Mouse (Mus musculus) heart, embryonic 12.5 days (tissue): Measurements from ENCODE around the gene Gm1993. TPM values are rescaled to one million over a fixed set of nuclear protein-coding genes. Genes with fewer than 3 reads are reported as not detected.
"Not testable (repeated sequence)": the region's sequence is repeated elsewhere in the genome, so short reads cannot be mapped to it uniquely, and the experiment has no call there.

Experiments
- ATAC-seq: fragments of 200-750 bp; cut with Nextera tagmentation; 2 replicates; pipeline ENCODE4 v1.8.0; 2017; ENCODE audit warnings: moderate TSS enrichment, moderate library complexity; ENCODE audit not compliant: insufficient number of reproducible peaks, low FRiP score
- H3K27ac ChIP-seq: fragments of 300-500 bp; sonication (generic); 2 replicates; pipeline ENCODE4 v1.5.1; 2016; ENCODE audit warnings: mild to moderate bottlenecking, moderate library complexity; ENCODE audit not compliant: poor library complexity, severe bottlenecking
- H3K27me3 ChIP-seq: fragments of 300-500 bp; sonication (generic); replicated peaks from 2 replicates; pipeline ENCODE4 v1.6.1; 2016; ENCODE audit warnings: mild to moderate bottlenecking, moderate library complexity
- H3K36me3 ChIP-seq: fragments of 300-500 bp; sonication (generic); 2 replicates; pipeline ENCODE4 v1.6.1; 2016; ENCODE audit warnings: mild to moderate bottlenecking, moderate library complexity
- H3K4me1 ChIP-seq: fragments of 300-500 bp; sonication (generic); replicated peaks from 2 replicates; pipeline ENCODE4 v1.6.1; 2016; ENCODE audit warnings: mild to moderate bottlenecking
- H3K4me2 ChIP-seq: fragments of 300-500 bp; sonication (generic); 2 replicates; pipeline ENCODE4 v1.6.1; 2016; ENCODE audit warnings: mild to moderate bottlenecking, moderate library complexity
- H3K4me3 ChIP-seq: fragments of 300-500 bp; sonication (generic); 2 replicates; pipeline ENCODE4 v1.5.1; 2016; ENCODE audit warnings: mild to moderate bottlenecking
- H3K9ac ChIP-seq: fragments of 300-500 bp; sonication (generic); 2 replicates; pipeline ENCODE4 v1.6.1; 2016; ENCODE audit warnings: mild to moderate bottlenecking, moderate library complexity
- H3K9me3 ChIP-seq: fragments of 300-500 bp; sonication (generic); replicated peaks from 2 replicates; pipeline ENCODE4 v1.6.1; 2016; ENCODE audit warnings: mild to moderate bottlenecking, moderate library complexity
- WGBS: fragments of 180-500 bp; shearing (Covaris S2); methylation state at CpG from one replicate; pipeline ENCODE4 v1.1.7; 2016; 5-methylcytosine and 5-hydroxymethylcytosine counted together
- polyA plus RNA-seq: library from polyadenylated mRNA; unstranded; fragments of >200 nt; fragmentation: Nextera tagmentation; extraction: Ambion mirVana; gene quantifications from 2 replicates; pipeline ENCODE4 v1.2.1, GENCODE M21; 2016

Gene Gm1993
- polyA plus RNA-seq, result not detected in 2 replicates

- not testable (repeated sequence) for H3K36me3 ChIP-seq, H3K27ac ChIP-seq, H3K27me3 ChIP-seq, H3K4me1 ChIP-seq, H3K4me3 ChIP-seq, H3K9ac ChIP-seq, ATAC-seq, H3K9me3 ChIP-seq, H3K4me2 ChIP-seq
- WGBS, result 73% methylated on average over 7 of the region's 7 CpGs
These were observed at the start of gene Gm1993 for GRCm38 (mm10) chrX:25570352-25570751. Gene Gm1993 (minus strand): TSS chrX:25570452.
